ENCODE assay signal across 8 mouse cellular contexts in the genomic region with DNA sequence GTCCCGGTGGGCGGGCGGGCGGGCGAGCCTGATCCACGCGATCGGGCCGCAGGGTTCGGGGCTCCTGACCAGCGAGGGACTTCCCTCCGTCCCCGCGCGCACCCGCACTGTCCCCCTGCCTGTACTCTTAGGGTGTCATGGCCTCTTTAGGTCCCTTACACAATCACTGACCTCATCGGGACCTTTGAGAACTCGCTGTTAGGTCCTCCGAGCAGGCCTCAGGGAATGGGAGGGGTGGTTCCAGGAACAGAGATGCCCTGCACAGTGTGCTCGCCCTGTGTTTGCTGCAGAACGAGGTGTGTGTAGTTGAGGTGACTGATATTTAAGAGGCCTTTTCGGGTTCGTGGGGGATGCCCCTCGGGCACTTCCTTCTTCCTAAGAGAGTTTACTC. TPM values are rescaled to one million over a fixed set of nuclear protein-coding genes. Genes with fewer than 3 reads are reported as not detected.
DNase-seq lines count a peak whose midpoint lies in the region; ATAC-seq and TF ChIP-seq lines count a peak whose summit lies in the region.

No protein-coding gene starts in this region.

- TF ChIP-seq POLR2A in lung, adult 2 months (IDR thresholded peaks at IDR 0.05; ENCODE audit: borderline replicate concordance, extremely low read depth, low read depth, low read length), result no peak
- no peak for TF ChIP-seq POLR2A in brain, embryonic 14.5 days (IDR thresholded peaks at IDR 0.05; ENCODE audit: borderline replicate concordance, extremely low read depth, insufficient read depth, insufficient read length, poor library complexity, severe bottlenecking)

- under 1% methylated on average over 24 of the region's 24 CpGs for WGBS in lung, adult 2 months
- WGBS in heart, embryonic 16.5 days, result 0% methylated on average over 24 of the region's 24 CpGs
- WGBS in liver, postnatal 0 days (ENCODE audit: insufficient replicate concordance), result 0% methylated on average over 17 of the region's 24 CpGs
- 0% methylated on average over 24 of the region's 24 CpGs for WGBS in stomach, postnatal 0 days

- no peaks in the 10 kb centered on the region for H3K9me3 ChIP-seq in heart, embryonic 16.5 days (replicated peaks; ENCODE audit: control insufficient read depth, low read length)
- H3K9me3 ChIP-seq in liver, postnatal 0 days (ENCODE audit: low read length), result no peaks in the 10 kb centered on the region
- no peaks in the 10 kb centered on the region for H3K9me3 ChIP-seq in stomach, postnatal 0 days (ENCODE audit: control insufficient read depth, low read length)

- peak overlapping the region; percentile 15; the same call in 1 of the 2 replicates for H3K27ac ChIP-seq in heart, embryonic 16.5 days (ENCODE audit: low read length)
- peak overlapping the region; percentile 90 for H3K27ac ChIP-seq in liver, postnatal 0 days (ENCODE audit: low read depth)
- H3K27ac ChIP-seq in stomach, postnatal 0 days (replicated peaks), result peak overlapping the region; percentile 87

- no peak for TF ChIP-seq EP300 in liver, postnatal 0 days (IDR thresholded peaks at IDR 0.05; ENCODE audit: low read depth)
- no peak for TF ChIP-seq EP300 in stomach, postnatal 0 days (optimal IDR thresholded peaks at IDR 0.05)

- peak; percentile 69 for ATAC-seq in heart, embryonic 16.5 days (replicated peaks; ENCODE audit: extremely low read depth, insufficient read depth, low FRiP score)
- peak; percentile 83 for ATAC-seq in liver, postnatal 0 days
- ATAC-seq in stomach, postnatal 0 days (ENCODE audit: low FRiP score, low TSS enrichment), result peak; percentile 78

- peak overlapping the region; percentile 90 for H3K9ac ChIP-seq in heart, embryonic 16.5 days (ENCODE audit: low read length)
- H3K9ac ChIP-seq in liver, postnatal 0 days (replicated peaks), result peak overlapping the region; percentile 82
- H3K9ac ChIP-seq in stomach, postnatal 0 days (ENCODE audit: low read length), result peak overlapping the region; percentile 87

- H3K27me3 ChIP-seq in heart, embryonic 16.5 days (ENCODE audit: control insufficient read depth, insufficient read depth, low read length), result no peaks in the 10 kb centered on the region
- H3K27me3 ChIP-seq in liver, postnatal 0 days (ENCODE audit: insufficient read depth, low read length), result no peaks in the 10 kb centered on the region
- no peaks in the 10 kb centered on the region for H3K27me3 ChIP-seq in stomach, postnatal 0 days (ENCODE audit: control insufficient read depth, insufficient read depth, low read length)

- peaks cover 4% of the 10 kb centered on the region for H3K4me1 ChIP-seq in lung, adult 2 months (ENCODE audit: control insufficient read depth, insufficient read depth, low read length)
- peaks cover 15% of the 10 kb centered on the region for H3K4me1 ChIP-seq in heart, embryonic 16.5 days (ENCODE audit: control insufficient read depth, insufficient read depth, low read length)
- H3K4me1 ChIP-seq in liver, postnatal 0 days (ENCODE audit: insufficient read depth), result peaks cover 20% of the 10 kb centered on the region
- H3K4me1 ChIP-seq in stomach, postnatal 0 days (replicated peaks; ENCODE audit: control insufficient read depth, insufficient read depth), result no peaks in the 10 kb centered on the region; the same call in 1 of the 2 replicates

- peak overlapping the region; percentile 93 for H3K4me2 ChIP-seq in heart, embryonic 16.5 days (ENCODE audit: low read depth, low read length)
- peak overlapping the region; percentile 85 for H3K4me2 ChIP-seq in liver, postnatal 0 days (ENCODE audit: low read depth, low read length)
- H3K4me2 ChIP-seq in stomach, postnatal 0 days (replicated peaks; ENCODE audit: low read depth), result peak overlapping the region; percentile 71

- H3K4me3 ChIP-seq in lung, adult 2 months (replicated peaks; ENCODE audit: extremely low read depth, low read depth, low read length), result peak overlapping the region; percentile 82
- peak overlapping the region; percentile 74 for H3K4me3 ChIP-seq in heart, embryonic 16.5 days (ENCODE audit: low read length)
- H3K4me3 ChIP-seq in liver, postnatal 0 days (ENCODE audit: low read depth, low read length), result peak overlapping the region; percentile 94
- H3K4me3 ChIP-seq in stomach, postnatal 0 days (ENCODE audit: low read depth, low read length), result peak overlapping the region; percentile 95

- DNase-seq in lung, adult 2 months, result no peak
- no peak for DNase-seq in lung, postnatal 4 days
- DNase-seq in brain, embryonic 14.5 days (ENCODE audit: low read depth), result peak; percentile 43
- no peak for DNase-seq in liver, postnatal 0 days
- DNase-seq in stomach, postnatal 0 days (ENCODE audit: low spot score), result peak; percentile 69
- no peak for DNase-seq in layer of hippocampus, postnatal 25 days (ENCODE audit: extremely low spot score in 1 of 2, low spot score in 1 of 2)
- DNase-seq in urinary bladder, adult 2 months (ENCODE audit: low spot score), result no peak

- TF ChIP-seq CTCF in lung, adult 2 months (IDR thresholded peaks at IDR 0.05; ENCODE audit: insufficient read depth, low read length), result no peak
- no peak for TF ChIP-seq CTCF in brain, embryonic 14.5 days (IDR thresholded peaks at IDR 0.05; ENCODE audit: borderline replicate concordance, extremely low read depth, insufficient read depth, insufficient read length)
- no peak for TF ChIP-seq CTCF in liver, postnatal 0 days (IDR thresholded peaks at IDR 0.05; ENCODE audit: low read depth)
- no peak for TF ChIP-seq CTCF in stomach, postnatal 0 days (IDR thresholded peaks at IDR 0.05; ENCODE audit: low read depth)

- H3K36me3 ChIP-seq in heart, embryonic 16.5 days (ENCODE audit: control insufficient read depth, insufficient read depth), result peaks cover 7% of the 10 kb centered on the region
- H3K36me3 ChIP-seq in liver, postnatal 0 days (replicated peaks; ENCODE audit: insufficient read depth, low read length), result peaks cover 17% of the 10 kb centered on the region
- H3K36me3 ChIP-seq in stomach, postnatal 0 days (ENCODE audit: control insufficient read depth, insufficient read depth, low read length), result peaks cover 13% of the 10 kb centered on the region; the same call in 1 of the 2 replicates

RNA-seq across cellular contexts. Expression of gene Hps4, which starts 0.3 kb away (rescaled TPM):
- 34.7 and 40.9 TPM in 2 replicates for polyA plus RNA-seq in lung, adult 2 months (2012; rRNA removed)
- 63.3 and 77.7 TPM in 2 replicates for polyA plus RNA-seq in brain, embryonic 14.5 days (2012; rRNA removed)
- 18.9 and 19.7 TPM in 2 replicates for polyA plus RNA-seq in heart, embryonic 16.5 days (2015; fragmentation: Nextera tagmentation; extraction: Ambion mirVana)
- polyA plus RNA-seq in liver, postnatal 0 days (2015; fragmentation: Nextera tagmentation; extraction: Ambion mirVana), result 11.5 and 12.5 TPM in 2 replicates
- 15.2 and 15.3 TPM in 2 replicates for polyA plus RNA-seq in stomach, postnatal 0 days (2015; fragmentation: Nextera tagmentation; extraction: Ambion mirVana)
- 10 to 100 TPM; 30.3 to 40.8 TPM for total RNA-seq in layer of hippocampus, postnatal 25 days (2021)
- polyA plus RNA-seq in urinary bladder, adult 2 months (2012; rRNA removed), result 23.6 and 24.3 TPM in 2 replicates

RNA-seq across cellular contexts. Expression of gene Srrd, which starts 0.4 kb away (rescaled TPM):
- polyA plus RNA-seq in lung, adult 2 months (2012; rRNA removed), result 34.6 and 38.4 TPM in 2 replicates
- 69.5 and 105 TPM in 2 replicates for polyA plus RNA-seq in brain, embryonic 14.5 days (2012; rRNA removed)
- 23.5 and 24.7 TPM in 2 replicates for polyA plus RNA-seq in heart, embryonic 16.5 days (2015; fragmentation: Nextera tagmentation; extraction: Ambion mirVana)
- 9.4 and 10.6 TPM in 2 replicates for polyA plus RNA-seq in liver, postnatal 0 days (2015; fragmentation: Nextera tagmentation; extraction: Ambion mirVana)
- 19.3 and 20.9 TPM in 2 replicates for polyA plus RNA-seq in stomach, postnatal 0 days (2015; fragmentation: Nextera tagmentation; extraction: Ambion mirVana)
- total RNA-seq in layer of hippocampus, postnatal 25 days (2021), result 10 to 100 TPM; 22.6 to 25.9 TPM
- 26.3 and 28.7 TPM in 2 replicates for polyA plus RNA-seq in urinary bladder, adult 2 months (2012; rRNA removed)

RNA-seq across cellular contexts. Expression of gene Gm6583, which starts 12.6 kb away (rescaled TPM):
- 0.06 TPM in 1 of 2 replicates, not detected in the other for polyA plus RNA-seq in lung, adult 2 months (2012; rRNA removed)
- polyA plus RNA-seq in brain, embryonic 14.5 days (2012; rRNA removed), result not detected in 2 replicates
- 0.06 and 0.16 TPM in 2 replicates for polyA plus RNA-seq in heart, embryonic 16.5 days (2015; fragmentation: Nextera tagmentation; extraction: Ambion mirVana)
- polyA plus RNA-seq in liver, postnatal 0 days (2015; fragmentation: Nextera tagmentation; extraction: Ambion mirVana), result 0.16 and 0.17 TPM in 2 replicates
- polyA plus RNA-seq in stomach, postnatal 0 days (2015; fragmentation: Nextera tagmentation; extraction: Ambion mirVana), result 0.08 and 0.13 TPM in 2 replicates
- not detected for total RNA-seq in layer of hippocampus, postnatal 25 days (2021)
- not detected in 2 replicates for polyA plus RNA-seq in urinary bladder, adult 2 months (2012; rRNA removed)

RNA-seq across cellular contexts. Expression of gene Tfip11, which starts 17.0 kb away (rescaled TPM):
- polyA plus RNA-seq in lung, adult 2 months (2012; rRNA removed), result 33.5 and 36.2 TPM in 2 replicates
- 41.2 and 44.6 TPM in 2 replicates for polyA plus RNA-seq in brain, embryonic 14.5 days (2012; rRNA removed)
- polyA plus RNA-seq in heart, embryonic 16.5 days (2015; fragmentation: Nextera tagmentation; extraction: Ambion mirVana), result 19.1 and 20.1 TPM in 2 replicates
- polyA plus RNA-seq in liver, postnatal 0 days (2015; fragmentation: Nextera tagmentation; extraction: Ambion mirVana), result 6.7 and 8.0 TPM in 2 replicates
- 12.4 and 12.9 TPM in 2 replicates for polyA plus RNA-seq in stomach, postnatal 0 days (2015; fragmentation: Nextera tagmentation; extraction: Ambion mirVana)
- 10 to 100 TPM; 35.3 to 40.1 TPM for total RNA-seq in layer of hippocampus, postnatal 25 days (2021)
- polyA plus RNA-seq in urinary bladder, adult 2 months (2012; rRNA removed), result 21.6 and 24.2 TPM in 2 replicates

RNA-seq across cellular contexts. Expression of gene Asphd2, which starts 51.5 kb away (rescaled TPM):
- 0.41 and 0.56 TPM in 2 replicates for polyA plus RNA-seq in lung, adult 2 months (2012; rRNA removed)
- polyA plus RNA-seq in brain, embryonic 14.5 days (2012; rRNA removed), result 120 and 140 TPM in 2 replicates
- 0.67 and 0.94 TPM in 2 replicates for polyA plus RNA-seq in heart, embryonic 16.5 days (2015; fragmentation: Nextera tagmentation; extraction: Ambion mirVana)
- polyA plus RNA-seq in liver, postnatal 0 days (2015; fragmentation: Nextera tagmentation; extraction: Ambion mirVana), result 0.21 TPM in 1 of 2 replicates, not detected in the other
- 4.4 and 4.6 TPM in 2 replicates for polyA plus RNA-seq in stomach, postnatal 0 days (2015; fragmentation: Nextera tagmentation; extraction: Ambion mirVana)
- 100 to 1,000 TPM; 211 to 216 TPM for total RNA-seq in layer of hippocampus, postnatal 25 days (2021)
- 1.3 and 1.4 TPM in 2 replicates for polyA plus RNA-seq in urinary bladder, adult 2 months (2012; rRNA removed)

Comparison
In these comparisons a context has a peak if more than half of its experiments do, and no peak if none do; other contexts are left out.
1. DNase-seq: peak in brain, embryonic 14.5 days (single experiment) and stomach, postnatal 0 days (single experiment); none in lung, adult 2 months (single experiment), lung, postnatal 4 days (0 of 2), liver, postnatal 0 days (single experiment), layer of hippocampus, postnatal 25 days (0 of 2) and urinary bladder, adult 2 months (single experiment).
2. H3K27ac ChIP-seq: peak in every context shown above with its lines; median percentile 90 in liver, postnatal 0 days; 87 in stomach, postnatal 0 days; 15 in heart, embryonic 16.5 days.
3. Peak in every context shown above with its lines, with median percentiles within 50 percentile points of each other: H3K4me3 ChIP-seq, ATAC-seq, H3K4me2 ChIP-seq and H3K9ac ChIP-seq.